Mouse (Mus musculus) embryonic facial prominence, embryonic 10.5 days (tissue): Measurements from ENCODE around the gene Slc9a3r2. TPM values are rescaled to one million over a fixed set of nuclear protein-coding genes. Genes with fewer than 3 reads are reported as not detected.

ENCODE experiments used
- DNase-seq: peaks from one replicate; pipeline ENCODE4 v3.0.0-alpha.2; 2017; ENCODE audit warnings: low spot score
- H3K27ac ChIP-seq: fragments of 300-500 bp; sonication (generic); replicated peaks from 2 replicates; pipeline ENCODE4 v1.5.1; 2016; ENCODE audit warnings: mild to moderate bottlenecking
- H3K27me3 ChIP-seq: fragments of 300-500 bp; sonication (generic); replicated peaks from 2 replicates; pipeline ENCODE4 v1.6.1; 2016; ENCODE audit warnings: low read depth, mild to moderate bottlenecking; ENCODE audit not compliant: poor library complexity, severe bottlenecking
- H3K36me3 ChIP-seq: fragments of 300-500 bp; sonication (generic); replicated peaks from 2 replicates; pipeline ENCODE4 v1.6.1; 2016; ENCODE audit warnings: mild to moderate bottlenecking, moderate library complexity
- H3K4me1 ChIP-seq: fragments of 300-500 bp; sonication (generic); 2 replicates; pipeline ENCODE4 v1.6.1; 2016
- H3K4me3 ChIP-seq: fragments of 300-500 bp; sonication (generic); 2 replicates; pipeline ENCODE4 v1.5.1; 2016; ENCODE audit warnings: mild to moderate bottlenecking, moderate library complexity
- H3K9me3 ChIP-seq: fragments of 300-500 bp; sonication (generic); 2 replicates; pipeline ENCODE4 v1.6.1; 2016; ENCODE audit warnings: mild to moderate bottlenecking
- WGBS: fragments of 180-500 bp; shearing (Covaris S2); methylation state at CpG from one replicate; pipeline ENCODE4 v1.1.7; 2016; 5-methylcytosine and 5-hydroxymethylcytosine counted together
- polyA plus RNA-seq: library from polyadenylated mRNA; unstranded; fragments of >200 nt; fragmentation: Nextera tagmentation; extraction: Ambion mirVana; gene quantifications from 2 replicates; pipeline ENCODE4 v1.2.1, GENCODE M21; 2016

The Slc9a3r2 gene
- 31.7 and 37.3 TPM in 2 replicates for polyA plus RNA-seq

- Histone ChIP-seq H3K27ac (peak within 1 kb of the TSS; percentile 87), H3K27me3 (peaks cover 57% of the 10 kb centered on the region), H3K36me3 (peaks cover 2% of the 10 kb centered on the region; the same call in 1 of the 2 replicates), H3K4me3 (peak within 1 kb of the TSS; percentile 88), H3K4me1 (peaks cover 41% of the 10 kb centered on the region), H3K9me3 (no peaks in the 10 kb centered on the region)
- WGBS = under 1% methylated on average over 41 of the region's 41 CpGs
- peak; percentile 84 for DNase-seq
Observed at GRCm38 (mm10) chr17:24650070-24650616, at the start of gene Slc9a3r2. Slc9a3r2 (minus strand) TSS chr17:24650327.

GRCm38 (mm10) chr17:24699473-24699872 is 49.3 kb upstream of the Slc9a3r2 start:
- 79% methylated on average over 2 of the region's 2 CpGs for WGBS
- Histone ChIP-seq H3K4me3 (no peak overlapping the region), H3K27ac (no peak overlapping the region), H3K36me3 (peaks cover 53% of the 10 kb centered on the region), H3K27me3 (0 out of 2 replicates have a peak, but pooled peaks cover 5% of the 10 kb centered on the region), H3K4me1 (peaks cover 35% of the 10 kb centered on the region), H3K9me3 (no peaks in the 10 kb centered on the region)
- no peak for DNase-seq

- no peaks in the 10 kb centered on the region for H3K9me3 ChIP-seq
- peaks cover 51% of the 10 kb centered on the region for H3K36me3 ChIP-seq
- H3K4me1 ChIP-seq = peaks cover 39% of the 10 kb centered on the region
- 66% methylated on average over 9 of the region's 9 CpGs for WGBS
- peak overlapping the region; percentile 14; the same call in 1 of the 2 replicates for H3K4me3 ChIP-seq
- DNase-seq = no peak
- H3K27ac ChIP-seq = no peak overlapping the region
- 0 out of 2 replicates have a peak, but pooled peaks cover 5% of the 10 kb centered on the region for H3K27me3 ChIP-seq
Observed at GRCm38 (mm10) chr17:24698715-24699114, 48.6 kb upstream of the Slc9a3r2 start.

- H3K4me1 ChIP-seq = peaks cover 39% of the 10 kb centered on the region
- no peak overlapping the region for H3K27ac ChIP-seq
- H3K27me3 ChIP-seq = 0 out of 2 replicates have a peak, but pooled peaks cover 5% of the 10 kb centered on the region
- H3K9me3 ChIP-seq = no peaks in the 10 kb centered on the region
- H3K36me3 ChIP-seq = peaks cover 50% of the 10 kb centered on the region
- 18% methylated on average over 5 of the region's 5 CpGs for WGBS
- H3K4me3 ChIP-seq = no peak overlapping the region
- no peak for DNase-seq
Observed at GRCm38 (mm10) chr17:24697985-24698384, 47.9 kb upstream of the Slc9a3r2 start.

GRCm38 (mm10) chr17:24696011-24696697 is 46.0 kb upstream of the Slc9a3r2 start, which contains the start of the genes Gfer and Noxo1:
Gfer (minus strand) TSS chr17:24696156.
Noxo1 (plus strand) TSS chr17:24696234.
- Histone ChIP-seq H3K9me3 (no peaks in the 10 kb centered on the region), H3K4me3 (peak within 1 kb of the TSS; percentile 91), H3K4me1 (peaks cover 39% of the 10 kb centered on the region), H3K27me3 (peaks cover 9% of the 10 kb centered on the region), H3K36me3 (peaks cover 43% of the 10 kb centered on the region), H3K27ac (peak within 1 kb of the TSS; percentile 93)
- peak; percentile 94 for DNase-seq
- under 1% methylated on average over 76 of the region's 76 CpGs for WGBS

GRCm38 (mm10) chr17:24695326-24696010 is 45.3 kb upstream of the Slc9a3r2 start:
- H3K27ac ChIP-seq = peak overlapping the region; percentile 93
- WGBS = 7% methylated on average over 51 of the region's 51 CpGs
- no peak for DNase-seq

GRCm38 (mm10) chr17:24692385-24692784 is 42.3 kb upstream of the Slc9a3r2 start:
- no peak overlapping the region for H3K27ac ChIP-seq
- DNase-seq = no peak
- H3K27me3 ChIP-seq = peaks cover 42% of the 10 kb centered on the region
- no peak overlapping the region for H3K4me3 ChIP-seq
- peaks cover 23% of the 10 kb centered on the region for H3K36me3 ChIP-seq
- no peaks in the 10 kb centered on the region for H3K9me3 ChIP-seq
- 91% methylated on average over 5 of the region's 5 CpGs for WGBS
- H3K4me1 ChIP-seq = peaks cover 44% of the 10 kb centered on the region

More at GRCm38 (mm10) chr17:24695326-24696010, 45.3 kb upstream of the Slc9a3r2 start:
- H3K27me3 ChIP-seq = peaks cover 16% of the 10 kb centered on the region
- H3K9me3 ChIP-seq = no peaks in the 10 kb centered on the region
- H3K4me1 ChIP-seq = peaks cover 39% of the 10 kb centered on the region
- peaks cover 36% of the 10 kb centered on the region for H3K36me3 ChIP-seq
- peak overlapping the region; percentile 91 for H3K4me3 ChIP-seq

- H3K4me3 ChIP-seq = peak within 1 kb of the TSS; percentile 80
- peak within 1 kb of the TSS; percentile 66 for H3K27ac ChIP-seq
- H3K4me1 ChIP-seq = peaks cover 35% of the 10 kb centered on the region
- WGBS = under 1% methylated on average over 55 of the region's 55 CpGs
- peaks cover 23% of the 10 kb centered on the region for H3K36me3 ChIP-seq
- H3K27me3 ChIP-seq = peaks cover 58% of the 10 kb centered on the region
- peak; percentile 57 for DNase-seq
- H3K9me3 ChIP-seq = no peaks in the 10 kb centered on the region
Observed at GRCm38 (mm10) chr17:24689251-24690081, 39.3 kb upstream of the Slc9a3r2 start, which contains the start of gene Syngr3. Syngr3 (minus strand) TSS chr17:24689955.

- no peaks in the 10 kb centered on the region for H3K9me3 ChIP-seq
- H3K27me3 ChIP-seq = peaks cover 58% of the 10 kb centered on the region
- peaks cover 9% of the 10 kb centered on the region for H3K36me3 ChIP-seq
- H3K4me1 ChIP-seq = peaks cover 31% of the 10 kb centered on the region
- DNase-seq = no peak
- H3K27ac ChIP-seq = no peak overlapping the region
- 18% methylated on average over 23 of the region's 23 CpGs for WGBS
- H3K4me3 ChIP-seq = peak overlapping the region; percentile 50
Observed at GRCm38 (mm10) chr17:24687599-24687998, 37.5 kb upstream of the Slc9a3r2 start.

- peaks cover 58% of the 10 kb centered on the region for H3K27me3 ChIP-seq
- peaks cover 31% of the 10 kb centered on the region for H3K4me1 ChIP-seq
- DNase-seq = peak; percentile 63
- H3K9me3 ChIP-seq = no peaks in the 10 kb centered on the region
- WGBS = 2% methylated on average over 25 of the region's 25 CpGs
- peaks cover 9% of the 10 kb centered on the region for H3K36me3 ChIP-seq
- peak overlapping the region; percentile 50 for H3K4me3 ChIP-seq
- H3K27ac ChIP-seq = no peak overlapping the region
Observed at GRCm38 (mm10) chr17:24687146-24687595, 37.0 kb upstream of the Slc9a3r2 start.

GRCm38 (mm10) chr17:24686514-24686913 is 36.4 kb upstream of the Slc9a3r2 start:
- 32% methylated on average over 16 of the region's 16 CpGs for WGBS
- peaks cover 58% of the 10 kb centered on the region for H3K27me3 ChIP-seq
- DNase-seq = peak; percentile 64

More at GRCm38 (mm10) chr17:24686514-24686913, 36.4 kb upstream of the Slc9a3r2 start:
- peak overlapping the region; percentile 34 for H3K4me3 ChIP-seq
- peaks cover 31% of the 10 kb centered on the region for H3K4me1 ChIP-seq
- H3K27ac ChIP-seq = no peak overlapping the region
- peaks cover 12% of the 10 kb centered on the region for H3K36me3 ChIP-seq
- no peaks in the 10 kb centered on the region for H3K9me3 ChIP-seq
